ENCODE assay signal across 8 mouse cellular contexts in genomic region chr13:104517638-104518311, GRCm38 (mm10).
DNase-seq lines count a peak whose midpoint lies in the region; ATAC-seq and TF ChIP-seq lines count a peak whose summit lies in the region.

No protein-coding gene starts in this region.

- 0 out of 2 replicates have a peak, but pooled peaks cover 8% of the 10 kb centered on the region for H3K4me1 ChIP-seq in kidney, postnatal 0 days (replicated peaks; ENCODE audit: insufficient read depth, low read length)
- H3K4me1 ChIP-seq in embryonic facial prominence, embryonic 15.5 days = peaks cover 13% of the 10 kb centered on the region
- H3K4me1 ChIP-seq in intestine, embryonic 15.5 days (replicated peaks) = 0 out of 2 replicates have a peak, but pooled peaks cover 6% of the 10 kb centered on the region
- peaks cover 10% of the 10 kb centered on the region; the same call in 1 of the 2 replicates for H3K4me1 ChIP-seq in neural tube, embryonic 12.5 days

- H3K9ac ChIP-seq in kidney, postnatal 0 days (ENCODE audit: low read depth, low read length) = peak overlapping the region; percentile 65
- no peak overlapping the region for H3K9ac ChIP-seq in embryonic facial prominence, embryonic 15.5 days
- H3K9ac ChIP-seq in intestine, embryonic 15.5 days = 0 out of 2 replicates have a peak overlapping the region, but pooled peaks have one; percentile 21
- H3K9ac ChIP-seq in neural tube, embryonic 12.5 days = peak overlapping the region; percentile 52

- no peaks in the 10 kb centered on the region for H3K36me3 ChIP-seq in kidney, postnatal 0 days (ENCODE audit: insufficient read depth, low read length)
- no peaks in the 10 kb centered on the region for H3K36me3 ChIP-seq in embryonic facial prominence, embryonic 15.5 days
- H3K36me3 ChIP-seq in intestine, embryonic 15.5 days = no peaks in the 10 kb centered on the region
- no peaks in the 10 kb centered on the region for H3K36me3 ChIP-seq in neural tube, embryonic 12.5 days

- H3K27me3 ChIP-seq in kidney, postnatal 0 days (ENCODE audit: insufficient read depth, low read length) = no peaks in the 10 kb centered on the region
- no peaks in the 10 kb centered on the region for H3K27me3 ChIP-seq in embryonic facial prominence, embryonic 15.5 days
- no peaks in the 10 kb centered on the region for H3K27me3 ChIP-seq in intestine, embryonic 15.5 days (replicated peaks)
- no peaks in the 10 kb centered on the region for H3K27me3 ChIP-seq in neural tube, embryonic 12.5 days (replicated peaks)

- H3K27ac ChIP-seq in kidney, postnatal 0 days = peak overlapping the region; percentile 88
- peak overlapping the region; percentile 87 for H3K27ac ChIP-seq in embryonic facial prominence, embryonic 15.5 days (replicated peaks)
- peak overlapping the region; percentile 73 for H3K27ac ChIP-seq in intestine, embryonic 15.5 days
- H3K27ac ChIP-seq in neural tube, embryonic 12.5 days = peak overlapping the region; percentile 69

- peak; percentile 52 for DNase-seq in kidney, postnatal 0 days (ENCODE audit: low spot score)
- DNase-seq in kidney, adult 9 months = no peak
- DNase-seq in left cerebral cortex, postnatal 14 days (ENCODE audit: low spot score in 2 of 2) = no peak
- DNase-seq in cerebellum, adult 18-20 months = no peak

- peak overlapping the region; percentile 68 for H3K4me2 ChIP-seq in kidney, postnatal 0 days (ENCODE audit: low read length)
- H3K4me2 ChIP-seq in embryonic facial prominence, embryonic 15.5 days (replicated peaks) = peak overlapping the region; percentile 51
- peak overlapping the region; percentile 56 for H3K4me2 ChIP-seq in intestine, embryonic 15.5 days (replicated peaks)
- H3K4me2 ChIP-seq in neural tube, embryonic 12.5 days (replicated peaks) = peak overlapping the region; percentile 59

- no peaks in the 10 kb centered on the region for H3K9me3 ChIP-seq in kidney, postnatal 0 days (replicated peaks; ENCODE audit: low read length)
- no peaks in the 10 kb centered on the region for H3K9me3 ChIP-seq in embryonic facial prominence, embryonic 15.5 days (replicated peaks)
- no peaks in the 10 kb centered on the region for H3K9me3 ChIP-seq in intestine, embryonic 15.5 days
- H3K9me3 ChIP-seq in neural tube, embryonic 12.5 days = no peaks in the 10 kb centered on the region

- intact Hi-C loops in left cerebral cortex, postnatal 14 days (cut with DNase I) = loop anchor here (5.0 kb wide), 1 partner anchor 230 kb away; the partner anchor contains the start of gene Adamts6

- WGBS in kidney, postnatal 0 days = 36% methylated on average over 15 of the region's 15 CpGs
- 40% methylated on average over 15 of the region's 15 CpGs for WGBS in embryonic facial prominence, embryonic 15.5 days
- 45% methylated on average over 15 of the region's 15 CpGs for WGBS in intestine, embryonic 15.5 days
- WGBS in neural tube, embryonic 12.5 days = 44% methylated on average over 15 of the region's 15 CpGs

- peak; percentile 58 for ATAC-seq in kidney, postnatal 0 days (replicated peaks; ENCODE audit: low FRiP score, low read depth)
- ATAC-seq in embryonic facial prominence, embryonic 15.5 days (ENCODE audit: insufficient number of reproducible peaks, low FRiP score, low TSS enrichment, low read depth) = no peak; the same call in 1 of the 2 replicates
- ATAC-seq in intestine, embryonic 15.5 days = peak; percentile 34
- ATAC-seq in neural tube, embryonic 12.5 days (ENCODE audit: low FRiP score, low read depth) = peak; percentile 64
- ATAC-seq in cerebellum, adult (ENCODE audit: insufficient number of reproducible peaks, low FRiP score, low TSS enrichment) = no peak

- H3K4me3 ChIP-seq in kidney, postnatal 0 days (replicated peaks; ENCODE audit: low read depth, low read length) = peak overlapping the region; percentile 31
- peak overlapping the region; percentile 36 for H3K4me3 ChIP-seq in embryonic facial prominence, embryonic 15.5 days (replicated peaks)
- H3K4me3 ChIP-seq in intestine, embryonic 15.5 days (replicated peaks) = peak overlapping the region; percentile 18
- H3K4me3 ChIP-seq in neural tube, embryonic 12.5 days = peak overlapping the region; percentile 27

- TF ChIP-seq CTCF in kidney, postnatal 0 days (IDR thresholded peaks at IDR 0.05; ENCODE audit: low read depth) = peak; percentile 36; the same call in 1 of the 2 replicates

Comparison
In these comparisons a context has a peak if more than half of its experiments do, and no peak if none do; other contexts are left out.
1. ATAC-seq: peak in kidney, postnatal 0 days (single experiment), intestine, embryonic 15.5 days (single experiment) and neural tube, embryonic 12.5 days (single experiment); none in embryonic facial prominence, embryonic 15.5 days (single experiment) and cerebellum, adult (single experiment).
2. Peak in every context shown above with its lines, with median percentiles within 50 percentile points of each other: H3K27ac ChIP-seq, H3K4me2 ChIP-seq and H3K4me3 ChIP-seq.